Mouse (Mus musculus) cortical plate, adult 2 months (tissue): ENCODE data around the gene Tcp1.

Source experiments
- CTCF ChIP-seq: fragments of 200-500 bp; IDR thresholded peaks from 2 replicates; pipeline ENCODE4 v1.5.1; 2011; ENCODE audit warnings: mild to moderate bottlenecking, control low read depth, low read length; ENCODE audit not compliant: insufficient read depth; ENCODE audit errors: extremely low read depth
- POLR2A ChIP-seq: fragments of 200-500 bp; IDR thresholded peaks from 2 replicates; pipeline ENCODE4 v1.6.1; 2011; ENCODE audit warnings: mild to moderate bottlenecking, low read length, control low read depth; ENCODE audit not compliant: insufficient read depth; ENCODE audit errors: extremely low read depth

DNA sequence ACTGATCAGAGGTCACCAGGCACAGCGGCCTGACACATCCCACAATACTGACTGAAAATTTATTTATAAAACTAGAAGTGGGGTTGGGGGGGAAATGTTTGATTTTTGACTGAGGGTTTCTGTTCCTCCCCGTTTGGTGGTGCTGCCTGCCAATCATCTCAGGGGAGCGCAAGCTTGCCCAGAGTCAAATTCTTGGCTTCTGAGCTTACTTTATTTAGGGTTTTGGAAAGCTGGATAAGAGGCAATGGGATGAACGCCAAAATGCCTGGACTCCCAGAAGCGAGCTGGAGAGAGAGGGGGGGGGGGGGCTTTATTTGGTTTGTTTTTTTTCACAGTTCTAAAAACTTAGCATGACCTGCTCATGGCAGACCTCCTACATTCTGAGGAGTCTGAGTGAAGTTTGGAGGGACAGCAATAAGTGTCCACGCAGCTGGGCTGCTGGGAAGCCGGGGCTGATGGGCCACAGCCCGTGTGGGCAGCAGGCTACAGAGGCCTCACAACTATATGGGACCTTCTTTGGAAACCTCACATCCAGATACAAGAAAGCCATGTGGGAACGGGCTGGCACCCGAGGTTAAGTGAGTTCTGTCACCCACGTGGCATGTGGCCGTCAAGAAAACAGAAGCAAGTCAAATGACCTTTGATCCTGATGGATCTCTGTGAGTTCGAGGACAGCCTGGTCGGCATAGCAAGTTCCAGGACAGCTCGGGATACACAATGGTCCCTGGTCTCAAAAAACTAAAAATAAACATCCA, 28.3 kb upstream of the Tcp1 start:
- TF ChIP-seq CTCF (no peak), POLR2A (no peak)
